Mouse (Mus musculus): Measurements from ENCODE around the gene Dlx6.
A peak's percentile ranks its signal among the peaks of the same experiment; 100 is the strongest.

Gene Dlx6

GRCm38 (mm10) chr6:6877981-6878840, 15.1 kb downstream of the Dlx6 start:
- peak; percentile 50 for DNase-seq

DNA sequence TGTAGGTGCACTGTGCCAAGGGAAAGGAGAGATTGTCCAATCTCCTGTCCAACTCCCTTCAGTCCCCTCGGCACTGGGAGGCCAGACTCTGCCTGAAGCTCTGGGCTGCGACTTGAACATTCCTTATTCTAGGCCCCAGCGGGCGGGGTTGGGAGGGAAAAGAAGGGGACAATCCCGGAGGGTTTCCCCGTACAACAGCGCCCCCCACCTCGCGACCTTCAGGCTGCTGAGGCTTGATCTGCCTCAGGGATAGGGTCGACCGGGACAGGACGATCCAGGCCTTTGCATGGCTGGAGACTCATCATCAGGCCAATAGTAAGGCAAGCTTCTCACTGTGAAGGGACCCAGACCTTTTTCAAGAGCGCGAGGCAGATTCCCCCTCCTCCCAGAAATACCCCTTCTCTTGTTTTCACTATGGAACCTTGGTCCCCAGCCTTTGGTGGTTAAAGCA, 15.7 kb downstream of the Dlx6 start:
- peak; percentile 68 for DNase-seq

- DNase-seq, result peak; percentile 45
Observed at GRCm38 (mm10) chr6:6879371-6880325, 16.5 kb downstream of the Dlx6 start.

GRCm38 (mm10) chr6:6880361-6881114, 17.4 kb downstream of the Dlx6 start:
- peak; percentile 39 for DNase-seq

DNA sequence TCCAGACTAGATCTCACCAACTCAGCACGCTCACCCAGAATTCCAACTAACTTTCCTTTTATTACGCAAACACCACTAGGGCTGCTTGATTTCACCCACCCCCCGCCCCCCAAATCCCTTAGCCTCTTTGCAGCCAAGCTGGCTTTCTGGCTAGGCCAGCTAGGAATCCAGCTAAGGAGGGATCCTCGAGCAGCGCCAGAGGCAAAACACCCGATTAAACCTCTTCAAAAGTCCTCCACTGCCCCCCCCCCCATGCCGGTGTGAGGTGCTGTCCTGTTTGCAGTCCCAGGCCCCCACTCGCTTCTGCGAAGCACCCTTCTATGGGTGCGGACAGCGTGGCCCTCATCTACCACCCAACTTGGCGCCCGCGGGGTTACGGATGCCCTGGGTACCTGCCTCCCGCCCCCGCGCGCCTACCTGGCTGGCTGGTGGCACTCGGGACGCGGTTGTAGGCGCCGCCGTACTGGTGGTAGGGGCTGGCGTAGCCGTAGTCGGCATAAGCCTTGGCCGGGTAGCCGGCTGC, 18.0 kb downstream of the Dlx6 start:
- DNase-seq, result peak; percentile 13

DNA sequence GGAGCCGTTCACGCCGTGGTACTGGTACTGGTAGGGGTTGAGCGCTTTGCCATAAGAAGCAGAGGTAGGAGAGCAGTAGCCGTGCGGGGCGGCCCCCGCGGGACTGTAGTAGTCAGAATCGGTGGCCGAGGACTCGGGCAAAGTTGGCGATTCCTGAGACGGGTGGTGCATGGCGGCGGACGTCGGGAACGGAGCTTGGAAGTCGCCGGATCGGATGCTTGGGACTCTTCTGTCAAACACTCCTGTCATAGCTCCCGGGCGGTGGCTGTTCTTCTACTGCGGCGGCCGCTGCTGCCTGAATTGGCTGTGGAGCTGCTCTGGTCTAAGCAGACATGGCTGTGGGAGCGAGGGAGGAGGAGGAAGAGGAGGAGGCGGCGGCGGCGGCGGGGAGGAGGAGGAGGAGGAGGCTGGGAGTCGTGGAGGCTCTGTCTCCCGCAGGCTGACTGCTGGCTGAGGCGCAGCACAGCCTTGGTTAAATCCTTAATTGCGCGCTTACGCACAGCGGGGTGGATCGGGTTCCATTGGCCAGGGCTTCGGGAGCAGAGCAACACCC, 18.6 kb downstream of the Dlx6 start, which contains the start of gene Dlx5:
Gene Dlx5, minus strand, starts transcription at position 448 of the 553 bp plus-strand sequence.
- DNase-seq, result peak; percentile 76

DNA sequence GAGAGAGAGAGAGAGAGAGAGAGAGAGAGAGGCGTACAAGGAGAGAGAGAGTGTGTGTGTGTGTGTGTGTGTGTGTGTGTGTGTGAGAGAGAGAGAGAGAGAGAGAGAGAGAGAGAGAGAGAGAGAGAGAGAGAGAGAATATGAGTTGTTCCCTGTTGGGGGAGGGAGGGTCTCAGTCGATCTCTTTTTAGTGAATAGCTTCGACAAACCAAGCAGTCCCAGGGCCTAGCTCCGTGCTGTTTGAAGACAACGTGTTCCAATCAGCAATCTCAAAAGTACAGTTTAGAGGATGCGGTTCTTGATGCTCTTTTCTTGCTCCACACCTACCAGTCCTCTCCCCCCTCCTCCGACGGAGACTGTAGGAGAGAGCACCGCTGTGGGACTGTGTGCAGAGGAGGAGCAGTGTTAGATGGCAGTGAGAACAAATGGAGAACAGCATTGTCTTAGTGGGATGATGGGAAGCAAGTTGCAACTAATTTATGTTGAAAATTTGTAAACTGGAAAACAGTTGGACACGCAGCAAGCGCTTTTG, 19.2 kb downstream of the Dlx6 start:
- peak; percentile 41 for DNase-seq

DNA sequence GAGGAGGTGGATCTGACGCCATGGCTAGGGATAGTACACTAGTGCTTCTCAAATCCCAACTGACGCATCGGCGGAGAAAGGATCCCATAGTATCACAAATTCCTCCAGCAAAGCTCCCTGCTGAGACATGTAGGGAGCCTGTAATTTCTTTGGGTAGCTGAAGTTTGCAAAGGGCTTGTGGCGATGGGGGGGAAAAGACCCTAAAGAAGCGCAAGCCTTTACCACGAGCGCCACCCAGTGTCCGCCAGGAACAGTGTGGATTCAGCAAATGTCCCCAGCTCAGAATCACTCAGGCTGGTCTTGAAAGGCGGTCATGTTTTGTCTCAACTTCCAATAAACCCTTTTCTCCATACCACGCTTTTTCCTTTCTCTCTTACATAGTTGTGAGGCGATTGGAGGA, 21.8 kb downstream of the Dlx6 start:
- peak; percentile 90 for DNase-seq

DNA sequence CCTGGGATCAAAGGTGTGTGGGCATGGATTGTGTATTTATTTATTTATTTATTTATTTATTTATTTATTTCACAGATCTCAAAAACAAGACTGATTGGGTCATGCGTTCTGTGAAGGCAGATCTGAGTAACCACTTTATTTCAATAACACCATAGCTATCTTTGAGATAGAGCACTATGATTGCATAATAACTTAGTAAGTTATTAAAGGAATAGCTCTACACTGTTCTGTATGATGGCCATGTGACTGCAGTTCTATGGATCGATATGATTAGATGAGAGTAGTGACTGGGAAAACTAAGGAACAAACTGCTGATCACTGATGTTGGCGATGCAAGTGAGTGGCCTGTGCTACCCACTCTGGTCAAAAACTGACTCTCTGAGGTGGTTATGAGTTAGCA, 23.1 kb downstream of the Dlx6 start:
- no peak for DNase-seq

DNA sequence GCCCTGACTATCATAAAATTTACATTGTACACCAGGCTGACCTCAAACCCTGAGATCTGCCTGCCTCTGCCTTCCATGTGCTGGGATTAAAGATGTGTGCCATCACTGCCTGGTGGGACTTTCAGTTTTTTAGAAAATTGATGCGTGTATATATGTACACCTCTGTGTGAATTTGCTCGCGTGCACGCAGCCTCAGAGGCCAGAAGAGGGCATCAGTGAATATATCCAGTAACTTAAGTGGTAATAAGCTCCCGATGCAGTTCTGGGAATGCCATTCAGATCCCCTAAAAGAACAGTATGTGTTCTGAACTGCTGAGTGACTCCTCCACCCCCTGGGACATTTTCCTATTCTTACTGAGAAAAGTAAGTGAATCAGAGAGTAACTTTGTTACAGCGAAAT, 26.9 kb downstream of the Dlx6 start:
- peak; percentile 5 for DNase-seq

DNA sequence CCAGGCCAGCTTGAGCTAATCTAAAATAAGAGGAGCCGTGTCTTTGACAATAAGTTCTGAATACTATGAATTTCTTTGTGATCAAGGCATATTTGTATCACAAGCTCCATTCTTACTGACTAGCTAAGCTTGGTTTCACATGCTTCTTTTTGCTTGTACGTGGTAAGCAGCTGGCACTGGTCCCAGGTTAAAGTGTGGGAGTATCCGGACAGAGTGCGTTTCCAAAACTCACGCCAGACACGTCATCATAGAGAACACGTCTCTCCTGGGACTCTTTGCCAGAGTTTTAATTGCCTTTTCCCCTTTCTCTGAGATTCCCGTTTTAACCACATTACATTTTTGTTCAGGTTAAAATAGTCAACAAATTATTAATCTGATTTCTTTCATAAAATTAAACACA, 46.5 kb downstream of the Dlx6 start:
- no peak for DNase-seq

- no peak for DNase-seq
Observed at GRCm38 (mm10) chr6:6914304-6914703, 51.2 kb downstream of the Dlx6 start.

GRCm38 (mm10) chr6:6914849-6915525, 51.9 kb downstream of the Dlx6 start:
- peak; percentile 71 for DNase-seq

DNA sequence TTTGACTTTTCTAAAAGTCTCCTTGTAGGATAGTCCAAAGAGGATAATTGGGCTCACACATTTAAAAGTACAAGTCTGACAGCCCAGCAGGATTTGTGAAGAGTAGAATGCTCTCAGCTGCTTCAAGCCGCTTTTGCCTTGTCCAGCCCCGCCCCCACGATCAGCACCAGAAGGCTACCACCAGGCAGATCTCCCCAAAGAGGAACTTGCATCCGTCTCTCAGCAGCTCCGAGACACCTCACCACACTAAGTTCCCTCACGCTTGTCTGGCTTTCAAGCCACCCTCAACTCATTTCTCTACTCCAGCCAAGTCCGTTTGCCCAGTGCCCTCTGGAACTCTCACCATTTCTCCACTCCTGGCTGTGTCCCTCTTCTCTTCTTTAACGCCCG, 52.4 kb downstream of the Dlx6 start:
- peak; percentile 4 for DNase-seq

DNA sequence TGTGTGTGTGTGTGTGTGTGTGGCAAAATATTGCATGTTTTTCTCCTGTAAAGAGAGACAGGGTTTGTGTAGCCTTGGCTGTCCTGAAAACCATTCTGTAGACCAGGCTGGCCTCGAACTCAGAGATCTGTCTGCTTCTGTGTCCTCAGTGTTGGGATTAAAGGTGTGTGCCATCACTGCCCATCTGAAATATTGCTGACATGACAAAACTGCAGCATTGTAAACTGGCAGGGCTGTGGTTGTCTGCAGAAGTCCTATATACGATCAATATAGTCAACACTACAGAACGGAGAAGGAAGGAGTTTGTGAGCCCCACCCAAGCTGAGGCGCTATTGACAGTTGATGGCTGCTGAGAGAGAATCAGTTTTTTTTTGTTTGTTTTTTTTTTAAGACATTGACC, 54.2 kb downstream of the Dlx6 start:
- DNase-seq, result no peak

Data from embryo, embryonic 11 days (tissue).